In the genomic region with DNA sequence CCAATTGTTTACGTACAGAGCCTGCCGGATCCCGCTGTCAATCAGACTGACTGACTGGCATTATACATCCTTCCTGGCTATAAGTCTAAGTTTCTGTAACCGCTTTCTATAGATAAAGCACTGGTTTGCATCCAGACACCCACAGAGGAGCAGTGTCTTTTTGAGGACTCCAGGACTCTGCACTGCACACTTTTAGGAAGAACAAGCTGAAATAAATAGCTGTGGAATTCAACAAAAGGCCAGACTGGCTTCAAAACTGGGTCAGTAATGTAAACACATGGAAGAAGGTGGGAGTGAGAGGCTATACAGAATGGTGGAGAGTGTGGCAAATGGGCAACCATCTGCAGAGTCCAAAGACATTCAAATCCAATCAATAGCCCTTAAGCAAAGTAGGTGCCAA, we compare ENCODE assay signal across 28 mouse cellular contexts.
DNase-seq lines count a peak whose midpoint lies in the region; ATAC-seq and TF ChIP-seq lines count a peak whose summit lies in the region.
"Had no signal": no experiment of that assay in that cellular context is flagged by ENCODE, and none has a peak within 500 bp of the region (broad histone marks: within the 10 kb centered on the region; RNA-seq: fewer than 3 reads in every experiment).

No protein-coding gene starts in this region.

- ATAC-seq in frontal cortex, adult (ENCODE audit: low TSS enrichment), result peak; percentile 72
- ATAC-seq in midbrain, embryonic 13.5 days, result no peak
- ATAC-seq in midbrain, embryonic 11.5 days (ENCODE audit: low FRiP score), result no peak
- ATAC-seq: activated CD4-positive, CD25-positive, alpha-beta regulatory T cell, adult 4 months; CD4-positive, CD25-positive, alpha-beta regulatory T cell, adult 4 months; forebrain, embryonic 14.5 days; Patski had no signal

- no peaks in the 10 kb centered on the region for H3K79me2 ChIP-seq in heart, adult 2 months (replicated peaks; ENCODE audit: control insufficient read depth, insufficient read depth, low read length)

- DNase-seq in frontal cortex, postnatal 10 days (ENCODE audit: low spot score in 2 of 2), result no peak
- no peak for DNase-seq in heart, embryonic 10.5 days (ENCODE audit: low spot score)
- no peak for DNase-seq in heart, adult 2 months
- no peak for DNase-seq in midbrain, embryonic 11.5 days (ENCODE audit: low spot score, missing footprints)
- DNase-seq in brain, adult 2 months (ENCODE audit: low read depth, low spot score), result peak; percentile 45
- DNase-seq: adrenal gland, adult 8-10 months; adrenal gland, postnatal 14 days; adrenal gland, postnatal 36 days; B cell, adult 2 months; cerebellum, adult 11 months; cerebellum, adult 18-20 months; cerebellum, adult 8-10 months; cerebellum, adult 9-11 months; cerebellum, postnatal 14 days; cerebellum, postnatal 36 days; embryo, embryonic 11 days had no signal

- peaks cover 21% of the 10 kb centered on the region for H3K4me1 ChIP-seq in heart, embryonic 10.5 days
- H3K4me1 ChIP-seq in heart, adult 2 months (ENCODE audit: control insufficient read depth, insufficient read depth, low read length), result peaks cover 16% of the 10 kb centered on the region
- peaks cover 17% of the 10 kb centered on the region for H3K4me1 ChIP-seq in midbrain, embryonic 13.5 days (replicated peaks)
- no peaks in the 10 kb centered on the region for H3K4me1 ChIP-seq in midbrain, embryonic 11.5 days (ENCODE audit: control insufficient read depth, insufficient read depth, low read length)
- H3K4me1 ChIP-seq: embryonic facial prominence, embryonic 15.5 days; forebrain, embryonic 10.5 days; forebrain, embryonic 12.5 days had no signal

- TF ChIP-seq CTCF in heart, adult 2 months (IDR thresholded peaks at IDR 0.05), result no peak

- H3K9me3 ChIP-seq in heart, embryonic 10.5 days, result no peaks in the 10 kb centered on the region
- no peaks in the 10 kb centered on the region for H3K9me3 ChIP-seq in midbrain, embryonic 13.5 days
- H3K9me3 ChIP-seq in midbrain, embryonic 11.5 days (ENCODE audit: control insufficient read depth, low read length), result no peaks in the 10 kb centered on the region
- H3K9me3 ChIP-seq: embryonic facial prominence, embryonic 13.5 days; embryonic facial prominence, embryonic 15.5 days; forebrain, embryonic 10.5 days; forebrain, embryonic 12.5 days had no signal

- no peak for TF ChIP-seq EP300 in heart, adult 2 months (IDR thresholded peaks at IDR 0.05; ENCODE audit: insufficient read depth, low read depth, low read length)

- WGBS in heart, embryonic 10.5 days, result 90% methylated on average over 4 of the region's 4 CpGs
- 93% methylated on average over 4 of the region's 4 CpGs for WGBS in heart, adult 2 months
- 90% methylated on average over 4 of the region's 4 CpGs for WGBS in midbrain, embryonic 13.5 days
- 93% methylated on average over 4 of the region's 4 CpGs for WGBS in midbrain, embryonic 11.5 days

- H3K4me3 ChIP-seq in heart, embryonic 10.5 days, result no peak overlapping the region
- H3K4me3 ChIP-seq in heart, adult 2 months, result no peak overlapping the region
- H3K4me3 ChIP-seq in midbrain, embryonic 13.5 days (replicated peaks), result no peak overlapping the region
- H3K4me3 ChIP-seq in midbrain, embryonic 11.5 days (ENCODE audit: low read depth, low read length), result no peak overlapping the region
- H3K4me3 ChIP-seq: embryonic facial prominence, embryonic 13.5 days; embryonic facial prominence, embryonic 15.5 days; erythroblast, embryonic 14.5 days; forebrain, embryonic 10.5 days; forebrain, embryonic 12.5 days had no signal

- H3K27me3 ChIP-seq in heart, embryonic 10.5 days (ENCODE audit: insufficient read depth, poor library complexity, severe bottlenecking), result no peaks in the 10 kb centered on the region
- H3K27me3 ChIP-seq in heart, adult 2 months (ENCODE audit: control insufficient read depth, insufficient read depth, low read length), result no peaks in the 10 kb centered on the region
- H3K27me3 ChIP-seq in midbrain, embryonic 13.5 days, result no peaks in the 10 kb centered on the region
- H3K27me3 ChIP-seq in midbrain, embryonic 11.5 days (ENCODE audit: control insufficient read depth, insufficient read depth, low read length), result no peaks in the 10 kb centered on the region
- H3K27me3 ChIP-seq: embryonic facial prominence, embryonic 13.5 days; embryonic facial prominence, embryonic 15.5 days; forebrain, embryonic 12.5 days; Patski had no signal

- H3K36me3 ChIP-seq in heart, embryonic 10.5 days, result peaks cover 5% of the 10 kb centered on the region; the same call in 1 of the 2 replicates
- H3K36me3 ChIP-seq in heart, adult 2 months (ENCODE audit: control insufficient read depth, insufficient read depth, low read length), result peaks cover 26% of the 10 kb centered on the region
- H3K36me3 ChIP-seq in midbrain, embryonic 13.5 days, result peaks cover 8% of the 10 kb centered on the region
- no peaks in the 10 kb centered on the region for H3K36me3 ChIP-seq in midbrain, embryonic 11.5 days (ENCODE audit: control insufficient read depth, insufficient read depth, low read length)
- H3K36me3 ChIP-seq: forebrain, embryonic 12.5 days; G1E had no signal

- no peak overlapping the region for H3K4me2 ChIP-seq in midbrain, embryonic 13.5 days (replicated peaks)
- H3K4me2 ChIP-seq in midbrain, embryonic 11.5 days, result no peak overlapping the region
- H3K4me2 ChIP-seq: embryonic facial prominence, embryonic 13.5 days; embryonic facial prominence, embryonic 15.5 days; forebrain, embryonic 12.5 days had no signal

- intact Hi-C loops in heart, adult 2 months (cut with DNase I), result no loop called here

- H3K9ac ChIP-seq in heart, adult 2 months (ENCODE audit: low read depth, low read length), result no peak overlapping the region
- no peak overlapping the region for H3K9ac ChIP-seq in midbrain, embryonic 13.5 days (replicated peaks)
- no peak overlapping the region for H3K9ac ChIP-seq in midbrain, embryonic 11.5 days (ENCODE audit: low read length)
- H3K9ac ChIP-seq: embryonic facial prominence, embryonic 13.5 days; embryonic facial prominence, embryonic 15.5 days; forebrain, embryonic 12.5 days had no signal

- peak overlapping the region; percentile 9; the same call in 1 of the 2 replicates for H3K27ac ChIP-seq in heart, embryonic 10.5 days
- no peak overlapping the region; the same call in 1 of the 2 replicates for H3K27ac ChIP-seq in heart, adult 2 months
- peak overlapping the region; percentile 68 for H3K27ac ChIP-seq in midbrain, embryonic 13.5 days
- H3K27ac ChIP-seq in midbrain, embryonic 11.5 days (ENCODE audit: low read depth, low read length), result no peak overlapping the region
- H3K27ac ChIP-seq: embryonic facial prominence, embryonic 13.5 days; embryonic facial prominence, embryonic 15.5 days; forebrain, embryonic 10.5 days; forebrain, embryonic 12.5 days had no signal

- TF ChIP-seq POLR2A in heart, adult 2 months (IDR thresholded peaks at IDR 0.05; ENCODE audit: insufficient read depth, low read depth, low read length), result no peak

Comparison
In these comparisons a context has a peak if more than half of its experiments do, and no peak if none do; other contexts are left out.
1. H3K27ac ChIP-seq: peak in heart, embryonic 10.5 days (single experiment) and midbrain, embryonic 13.5 days (single experiment); none in heart, adult 2 months (single experiment) and midbrain, embryonic 11.5 days (single experiment).